Mouse (Mus musculus) G1E-ER4 (cell line): Measurements from ENCODE around the gene Cep135. TPM values are rescaled to one million over a fixed set of nuclear protein-coding genes. Genes with fewer than 3 reads are reported as not detected.

Experiments
- GATA1 ChIP-seq: IDR thresholded peaks from one replicate; pipeline ENCODE4 v1.8.0; 2012; ENCODE audit warnings: low read length, inconsistent platforms
- polyA plus RNA-seq: library from polyadenylated mRNA; stranded (reverse); fragments of >175 nt; gene quantifications from 2 replicates; pipeline ENCODE4 v1.2.3, GENCODE M21; 2012

The Cep135 gene
- polyA plus RNA-seq, 1 experiment: 3.7 TPM

DNA sequence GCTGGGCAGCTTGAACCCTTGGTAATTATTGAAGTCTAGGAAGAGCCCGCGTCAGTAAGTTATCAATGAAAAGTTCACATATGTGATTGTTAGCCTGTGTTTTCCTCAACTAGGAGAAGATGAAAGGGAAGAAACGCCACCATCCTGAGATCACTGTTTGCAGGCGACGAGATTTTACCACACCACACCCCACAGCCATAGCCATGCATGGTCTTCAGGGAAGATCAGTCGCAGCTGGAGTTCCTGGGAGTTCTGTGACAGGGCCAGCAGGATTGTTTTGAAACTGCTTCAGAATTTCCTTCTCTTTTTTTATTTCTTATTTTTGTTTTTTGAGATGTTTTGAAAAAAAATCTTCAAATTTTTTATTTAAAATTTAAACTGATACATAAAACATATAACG lies 76.4 kb downstream of the Cep135 start:
- TF ChIP-seq GATA1: no peak

DNA sequence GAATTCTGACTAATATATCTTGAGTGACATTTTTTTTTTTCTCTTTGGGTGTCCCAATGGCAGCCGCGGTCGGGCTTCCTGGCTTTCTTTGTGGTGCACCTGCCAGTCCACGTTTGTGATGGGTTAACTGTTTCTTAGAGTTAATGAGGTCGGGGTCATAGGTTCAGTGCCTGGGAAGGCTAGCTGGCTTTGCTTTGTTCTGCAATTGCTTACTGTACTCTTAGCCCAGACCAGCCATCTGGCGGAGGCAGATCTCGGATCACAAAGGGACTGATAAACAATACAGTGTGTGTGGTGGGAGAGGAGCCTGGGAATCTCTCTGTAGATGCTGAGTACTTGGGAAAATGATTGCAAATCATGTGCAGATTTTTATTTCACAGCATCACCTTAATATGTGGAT lies 76.9 kb downstream of the Cep135 start:
- TF ChIP-seq GATA1: no peak

DNA sequence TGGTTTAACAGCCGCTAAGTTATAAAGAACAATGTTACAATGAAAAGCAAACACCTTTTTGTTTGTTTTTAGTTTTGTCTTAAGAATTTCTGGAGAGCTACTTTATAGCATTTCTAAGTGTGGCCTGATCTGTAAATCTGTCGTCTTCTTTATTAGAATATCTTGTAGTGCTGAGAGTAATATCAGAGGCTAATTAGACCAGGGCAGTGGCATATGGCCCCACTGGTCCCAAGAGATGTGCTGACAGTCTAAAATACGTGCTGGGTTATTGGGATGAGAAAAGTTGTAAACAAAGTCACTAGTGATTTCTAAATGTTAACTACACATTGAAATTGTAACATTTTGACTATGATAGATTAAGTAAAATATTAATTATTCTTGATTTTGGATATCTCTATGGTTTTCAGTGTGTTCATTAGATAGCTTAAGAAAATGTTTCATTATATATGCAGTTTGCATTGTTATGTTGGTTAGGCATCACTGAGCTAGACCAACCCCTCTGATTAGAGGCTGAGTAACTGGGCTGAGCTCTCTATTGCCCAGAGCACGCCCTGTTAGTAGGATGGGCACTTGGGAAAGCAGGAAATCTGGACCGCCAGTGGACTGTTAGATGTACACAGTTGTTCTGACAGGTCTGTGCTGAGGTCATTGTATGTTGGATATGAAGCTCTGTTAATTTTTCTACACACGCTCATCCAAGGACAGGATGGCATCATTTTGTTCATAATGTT lies 77.7 kb downstream of the Cep135 start:
- no peak for TF ChIP-seq GATA1

DNA sequence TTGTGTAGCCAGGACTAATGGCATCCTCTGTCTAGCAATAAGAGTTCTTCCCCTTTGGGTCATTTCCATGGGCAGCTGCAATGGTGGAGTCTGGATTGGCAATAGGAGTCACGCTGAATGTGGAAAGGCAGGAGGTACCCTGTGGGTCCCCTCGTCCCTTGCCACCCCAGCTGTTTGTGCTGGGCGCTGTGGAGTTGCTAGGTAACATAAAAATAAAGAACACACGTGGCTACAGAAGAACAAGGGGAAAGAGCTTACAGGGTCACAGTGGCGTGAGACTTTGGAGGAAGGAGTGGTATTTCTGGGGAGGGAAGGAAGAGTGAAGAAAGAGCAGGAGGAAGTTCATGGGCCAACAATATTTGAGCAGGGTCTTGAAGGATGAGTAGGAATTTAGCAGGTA lies 79.6 kb downstream of the Cep135 start:
- no peak for TF ChIP-seq GATA1

DNA sequence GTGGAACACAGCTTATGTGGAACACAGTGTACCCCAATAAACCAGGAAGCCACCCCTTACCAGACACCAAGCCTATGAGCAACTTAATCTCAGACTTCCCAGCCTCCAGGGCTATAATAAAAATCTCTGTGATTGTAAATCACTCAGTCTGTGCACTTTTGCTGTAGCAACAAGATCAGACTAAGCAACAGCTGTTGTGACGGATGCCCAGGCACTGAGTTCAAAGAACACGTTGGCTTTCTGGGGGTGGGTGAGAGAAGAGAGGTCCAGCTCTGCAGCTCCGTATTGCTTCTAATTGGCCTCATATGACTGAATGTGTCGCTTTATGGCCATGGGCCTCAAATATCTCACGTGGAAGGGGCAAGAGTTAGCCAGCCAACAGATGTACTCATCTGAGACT lies 80.0 kb downstream of the Cep135 start:
- no peak for TF ChIP-seq GATA1

DNA sequence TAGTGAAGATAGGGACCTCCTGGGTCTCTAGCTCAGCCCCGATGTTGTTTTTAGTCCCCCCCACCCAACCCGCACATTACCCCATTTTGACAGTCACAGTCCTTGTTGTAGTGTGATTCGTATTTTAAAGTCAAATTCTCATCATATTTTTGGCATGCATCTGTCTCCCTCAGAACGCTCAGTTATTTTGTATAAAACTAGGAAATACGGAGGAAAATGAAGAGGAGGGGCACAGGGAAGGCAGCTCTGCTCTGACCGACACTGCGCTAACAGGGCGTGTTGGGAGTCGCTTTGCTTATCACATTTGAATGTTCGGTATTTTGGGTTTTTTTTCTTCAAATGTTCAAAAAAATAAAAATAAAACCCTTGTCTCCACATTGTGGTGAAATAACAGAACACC lies 81.7 kb downstream of the Cep135 start:
- TF ChIP-seq GATA1: no peak

DNA sequence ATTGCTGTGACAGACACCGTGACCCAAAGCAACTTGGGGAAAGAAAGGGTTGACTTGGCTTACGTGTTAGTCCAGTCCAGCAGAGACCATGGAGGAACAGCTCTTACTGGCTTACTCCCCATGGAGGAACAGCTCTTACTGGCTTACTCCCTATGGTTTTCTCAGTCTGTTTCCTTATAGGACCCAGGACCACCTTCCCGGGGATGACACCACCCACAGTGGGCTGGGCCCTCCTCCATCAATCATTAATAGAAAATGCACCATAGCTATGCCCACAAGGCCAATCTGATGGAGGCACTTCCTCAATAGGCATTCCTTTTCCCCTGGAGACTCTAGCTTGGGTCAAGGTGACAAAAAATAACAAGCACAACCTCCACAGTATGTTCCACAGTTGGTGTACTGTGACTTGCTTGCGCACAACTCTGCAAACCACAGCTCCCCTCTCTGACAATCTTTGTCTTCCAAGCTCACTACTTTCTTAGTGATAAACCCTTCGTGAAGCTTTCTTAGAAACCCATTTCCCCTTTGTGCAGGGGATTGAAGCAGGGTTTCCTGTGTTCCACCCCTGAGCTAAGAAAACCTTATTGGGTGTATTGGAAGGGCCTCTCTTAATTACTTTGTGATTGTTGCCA lies 85.6 kb downstream of the Cep135 start:
- no peak for TF ChIP-seq GATA1

DNA sequence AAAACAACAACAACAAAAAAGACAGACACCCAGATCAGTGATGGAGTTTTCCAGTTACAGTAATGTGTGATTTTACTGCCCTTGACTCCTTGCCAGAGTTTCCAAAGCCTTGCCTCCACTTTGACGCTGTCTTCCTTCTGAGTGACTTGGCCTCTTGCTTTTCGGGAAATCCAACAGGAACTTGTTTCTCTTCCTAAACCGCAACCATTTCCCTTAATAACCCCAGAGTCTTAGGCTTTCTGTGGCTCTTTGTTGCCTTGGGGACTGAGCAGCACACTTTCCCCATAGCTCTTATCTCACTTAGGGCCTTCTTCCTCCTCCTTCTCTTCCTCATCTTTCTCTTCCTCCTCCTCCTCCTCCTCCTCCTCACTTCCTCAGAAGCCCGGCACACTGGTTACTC lies 86.9 kb downstream of the Cep135 start:
- no peak for TF ChIP-seq GATA1

DNA sequence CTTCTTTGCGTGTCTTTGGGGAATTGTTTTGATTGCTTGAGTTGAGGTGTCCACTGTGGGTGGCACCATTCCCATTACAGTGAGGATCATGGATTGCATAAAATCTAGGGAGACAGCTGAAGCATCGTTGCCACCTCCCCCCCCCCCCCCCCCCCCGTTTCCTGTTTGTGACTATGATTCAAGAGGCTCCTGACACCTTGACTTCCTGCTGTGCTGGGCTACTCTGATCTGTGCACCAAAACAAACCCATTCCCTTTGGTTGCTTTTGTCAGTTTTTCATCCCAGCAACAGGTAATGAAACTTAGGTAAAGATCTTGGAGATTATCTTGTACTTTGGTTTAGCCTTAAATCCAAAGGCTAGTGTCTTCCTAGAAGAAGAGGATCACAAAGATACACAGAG lies 92.5 kb downstream of the Cep135 start:
- TF ChIP-seq GATA1: no peak

DNA sequence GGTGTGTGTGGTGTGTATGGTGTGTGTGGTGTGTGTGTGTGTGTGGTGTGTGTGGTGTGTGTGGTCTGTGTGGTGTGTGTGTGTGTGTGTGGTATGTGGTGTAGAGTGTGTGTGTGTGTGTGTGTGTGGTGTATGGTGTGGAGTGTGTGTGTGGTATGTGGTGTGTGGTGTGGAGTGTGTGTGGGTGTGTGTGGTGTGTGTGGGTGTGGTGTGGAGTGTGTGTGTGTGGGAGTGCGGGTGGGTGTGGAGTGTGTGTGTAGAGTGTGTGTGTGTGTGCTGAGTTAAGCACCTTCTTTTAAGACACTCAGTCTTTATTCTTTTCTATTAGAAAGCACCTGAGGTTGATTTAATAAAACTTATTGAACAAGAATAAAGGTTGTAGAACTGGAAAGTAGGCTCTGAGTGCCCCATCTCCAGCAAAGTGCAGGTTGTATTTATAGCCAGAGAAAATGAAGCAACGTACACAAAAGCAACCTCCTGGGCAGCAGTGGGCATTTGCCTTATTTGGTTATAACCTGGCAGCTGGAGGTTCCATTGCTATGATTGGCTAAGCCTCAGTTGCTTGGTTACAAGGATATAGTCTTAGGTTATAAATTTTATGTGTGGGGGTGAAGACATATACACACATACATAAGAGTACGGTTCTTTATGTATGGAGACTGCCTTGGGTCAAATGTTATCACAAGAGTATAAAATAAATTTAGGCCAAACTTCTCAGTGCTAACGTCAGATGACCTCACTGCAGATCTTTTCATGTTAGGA lies 93.6 kb downstream of the Cep135 start:
- TF ChIP-seq GATA1: no peak

DNA sequence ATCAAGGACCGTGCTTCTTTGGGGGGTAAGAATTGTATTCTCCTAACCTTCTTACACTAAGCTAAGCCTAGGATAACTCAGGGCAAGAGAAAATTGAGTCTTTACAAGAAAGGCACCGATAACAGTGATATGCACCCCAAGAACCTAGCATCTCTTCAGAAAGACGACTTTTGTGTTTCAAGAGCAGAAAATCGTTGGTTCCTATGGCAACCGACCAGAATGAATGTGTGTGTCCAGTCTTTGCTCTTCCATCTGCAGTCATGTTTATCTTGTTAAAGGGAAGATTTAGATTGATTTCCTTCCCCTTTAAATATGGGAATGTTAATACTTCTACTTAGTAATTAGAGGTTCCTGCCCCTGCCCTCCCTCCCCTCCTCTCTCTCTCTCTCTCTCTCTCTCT lies 95.0 kb downstream of the Cep135 start:
- no peak for TF ChIP-seq GATA1

DNA sequence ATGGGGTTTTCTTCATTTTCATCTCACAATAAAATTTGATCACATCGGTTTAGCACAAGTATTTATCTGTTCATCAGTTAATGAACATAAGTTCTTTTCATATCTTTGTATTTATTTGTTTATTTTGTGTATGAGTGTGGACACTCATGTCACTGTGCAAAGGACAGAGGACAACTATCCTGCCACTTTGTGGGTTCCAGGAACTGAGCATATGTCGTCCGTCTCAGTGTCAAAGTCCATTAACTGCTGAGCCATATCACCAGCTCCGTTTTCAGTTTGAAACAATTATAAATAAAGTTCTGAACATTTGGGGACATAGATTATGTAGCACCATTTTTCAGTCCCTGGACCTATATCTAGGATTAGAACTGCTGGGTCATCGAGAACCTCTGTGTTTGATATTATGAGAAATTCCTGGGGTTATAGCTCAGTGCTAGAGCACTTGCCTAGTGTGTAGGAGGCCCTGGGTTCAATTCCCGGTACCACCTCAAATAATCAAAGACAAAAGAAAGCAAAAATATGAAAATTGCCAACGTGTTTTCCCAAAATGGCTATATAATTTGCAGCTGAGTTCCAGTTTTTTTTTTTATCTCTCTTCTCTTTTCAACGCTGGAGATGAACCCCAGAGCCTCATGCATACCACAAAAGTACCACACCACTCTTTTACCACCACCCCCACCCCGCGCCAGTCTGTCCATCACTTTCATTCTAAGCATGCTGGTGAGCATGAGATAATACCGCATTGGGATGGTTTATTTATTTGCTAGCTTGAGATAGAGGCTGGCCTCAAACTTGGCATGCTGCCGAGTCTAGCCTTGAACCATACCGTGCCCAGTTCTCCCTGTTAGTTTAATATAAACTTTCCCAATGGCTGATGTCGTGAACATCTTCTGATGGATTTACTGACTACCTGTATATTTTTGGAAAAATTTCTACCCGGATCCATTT lies 96.4 kb downstream of the Cep135 start:
- no peak for TF ChIP-seq GATA1

DNA sequence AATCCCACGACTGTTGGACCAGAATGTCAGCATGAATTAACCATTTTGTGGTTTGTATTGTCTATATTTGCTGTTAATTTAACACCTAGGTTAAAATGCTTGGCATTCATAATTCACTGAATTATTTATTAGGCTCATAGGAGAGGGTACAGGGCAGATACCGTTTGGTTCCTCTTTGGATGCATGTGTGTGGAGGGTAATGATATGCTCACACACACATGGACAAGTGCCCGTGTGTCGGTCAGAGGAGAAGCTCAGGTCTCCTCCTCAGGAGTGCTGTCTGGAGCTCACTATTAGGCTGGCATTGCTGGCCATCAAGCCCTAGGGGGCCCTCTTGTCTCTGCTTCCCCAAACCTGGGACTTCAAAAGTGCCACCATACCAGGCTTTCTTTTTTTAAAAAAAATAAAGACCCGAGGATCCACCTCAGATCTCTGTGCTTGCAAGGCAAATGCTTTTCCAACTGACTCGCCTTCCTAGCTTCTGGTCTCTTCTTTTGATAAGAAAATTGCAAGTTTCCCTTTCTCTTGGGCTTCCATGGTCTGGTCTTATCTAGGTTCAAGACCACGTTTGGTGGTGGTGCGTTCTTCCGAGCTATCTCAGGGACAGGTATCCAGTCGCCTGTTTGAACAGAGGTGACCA lies 99.6 kb downstream of the Cep135 start:
- TF ChIP-seq GATA1: peak; percentile 5

DNA sequence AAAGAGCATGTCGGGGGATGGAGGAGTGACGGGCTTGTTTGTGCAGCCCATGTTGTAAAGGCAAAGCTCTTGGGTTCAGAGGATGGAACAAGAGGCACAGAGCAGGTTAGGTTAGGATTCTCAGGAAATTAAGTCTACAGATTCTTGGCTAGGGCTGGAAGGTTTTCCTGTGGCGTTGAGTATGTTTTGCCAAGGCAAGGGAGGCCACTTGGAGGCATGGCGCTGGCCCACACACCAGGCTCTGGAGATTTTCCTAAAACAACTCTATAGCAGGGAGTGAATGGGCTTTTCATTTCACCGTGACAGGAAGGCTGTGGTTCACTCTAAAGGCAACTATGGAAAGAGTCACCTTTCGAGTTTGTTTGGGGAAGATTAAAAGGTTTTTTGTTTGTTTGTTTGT lies 100.1 kb downstream of the Cep135 start:
- TF ChIP-seq GATA1: no peak

DNA sequence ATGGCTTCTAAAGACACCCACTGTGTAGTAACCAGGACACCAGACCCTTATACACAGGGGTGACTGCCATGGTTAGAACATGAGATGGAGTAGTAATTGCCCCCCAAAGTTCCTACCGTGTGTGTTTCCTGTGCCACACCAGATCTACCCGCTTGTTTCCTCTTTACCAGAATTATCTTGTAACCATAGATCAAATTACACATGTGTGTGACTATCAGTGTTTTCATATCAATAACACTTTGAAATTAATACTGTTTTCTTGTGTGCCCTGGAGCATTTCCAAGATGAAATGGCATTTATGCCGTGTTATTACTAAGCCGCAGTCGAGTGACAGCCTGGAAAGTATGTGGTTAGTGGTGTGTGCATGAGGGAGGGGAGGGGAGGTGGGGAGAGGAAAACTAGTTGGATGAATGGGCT lies 101.7 kb downstream of the Cep135 start:
- TF ChIP-seq GATA1: no peak
